Mouse (Mus musculus) CH12.LX (cell line): ENCODE data around the gene Pef1. TPM values are rescaled to one million over a fixed set of nuclear protein-coding genes. Genes with fewer than 3 reads are reported as not detected.
A peak's percentile ranks its signal among the peaks of the same experiment; 100 is the strongest.

Experiments
- DNase-seq: peaks from one replicate; pipeline ENCODE4 v3.0.0-alpha.2; 2013; ENCODE audit errors: extremely low read depth
- H3K27ac ChIP-seq: 2 replicates; pipeline ENCODE4 v1.5.1; 2012; ENCODE audit warnings: low read depth, mild to moderate bottlenecking, control low read depth, moderate library complexity; ENCODE audit not compliant: insufficient read depth
- H3K27me3 ChIP-seq: replicated peaks from 2 replicates; pipeline ENCODE3; 2012; ENCODE audit warnings: inconsistent platforms
- H3K36me3 ChIP-seq, 2 experiments: replicated peaks in 1 of 2; 2 replicates each; pipeline versions ENCODE3 to v1.6.1; 2012; ENCODE audit warnings: inconsistent platforms in 1 of 2, low read length in 1 of 2, mild to moderate bottlenecking in 1 of 2, mixed read lengths in 1 of 2, moderate library complexity in 1 of 2; ENCODE audit not compliant: control insufficient read depth in 1 of 2, insufficient read depth in 1 of 2
- H3K4me1 ChIP-seq, 2 experiments: 2 replicates each; pipeline ENCODE4 v1.6.1; 2012; ENCODE audit warnings: inconsistent platforms in 1 of 2, moderate library complexity in 1 of 2; ENCODE audit not compliant: insufficient read depth in 2 of 2, control insufficient read depth in 1 of 2
- H3K4me2 ChIP-seq: 2 replicates; pipeline ENCODE4 v1.6.1; 2012; ENCODE audit warnings: low read depth, mild to moderate bottlenecking, control low read depth; ENCODE audit not compliant: poor library complexity, insufficient read depth, severe bottlenecking
- H3K4me3 ChIP-seq, 3 experiments: fragments of 150-350 bp in 1 of 3; sonication (generic) in 1 of 3; replicated peaks in 1 of 3; 2 replicates each; pipeline versions ENCODE3 to v1.5.1; 2011 to 2012; ENCODE audit warnings: low read depth in 2 of 3, low read length in 2 of 3, mild to moderate bottlenecking in 2 of 3, moderate library complexity in 2 of 3, control low read depth in 1 of 3, improper control_type of control experiment in 1 of 3, inconsistent platforms in 1 of 3, mixed read lengths in 1 of 3; ENCODE audit not compliant: poor library complexity in 1 of 3
- H3K79me2 ChIP-seq: replicated peaks from 2 replicates; pipeline ENCODE4 v1.6.1; 2012; ENCODE audit warnings: mild to moderate bottlenecking, moderate library complexity; ENCODE audit not compliant: control insufficient read depth, poor library complexity, insufficient read depth, severe bottlenecking; ENCODE audit errors: extremely low read depth
- H3K9ac ChIP-seq: 2 replicates; pipeline ENCODE4 v1.6.1; 2012; ENCODE audit warnings: low read depth, mild to moderate bottlenecking, control low read depth, moderate library complexity; ENCODE audit not compliant: insufficient read depth
- H3K9me3 ChIP-seq: replicated peaks from 2 replicates; pipeline ENCODE3; 2012; ENCODE audit warnings: low read length, inconsistent platforms, mixed read lengths
- CHD1 ChIP-seq: IDR thresholded peaks from 2 replicates; pipeline ENCODE4 v1.6.1; 2012; ENCODE audit warnings: low read depth, low read length, improper control_type of control experiment, inconsistent platforms
- E2F4 ChIP-seq: IDR thresholded peaks from 2 replicates; pipeline ENCODE4 v1.6.1; 2011; ENCODE audit warnings: low read depth, low read length, improper control_type of control experiment; ENCODE audit not compliant: insufficient replicate concordance
- ELF1 ChIP-seq: IDR thresholded peaks from 2 replicates; pipeline ENCODE4 v1.6.1; 2014; ENCODE audit warnings: low read depth, mild to moderate bottlenecking, inconsistent platforms, low read length, improper control_type of control experiment
- ETS1 ChIP-seq: conservative IDR thresholded peaks from 2 replicates; pipeline ENCODE4 v1.6.1; 2012; ENCODE audit warnings: low read depth, mild to moderate bottlenecking, inconsistent platforms, low read length, improper control_type of control experiment, moderate library complexity
- GABPA ChIP-seq: IDR thresholded peaks from 2 replicates; pipeline ENCODE4 v1.6.1; 2012; ENCODE audit warnings: low read depth, low read length, improper control_type of control experiment, inconsistent platforms; ENCODE audit not compliant: insufficient replicate concordance
- JUN ChIP-seq: IDR thresholded peaks from 2 replicates; pipeline ENCODE4 v1.6.1; 2011; ENCODE audit warnings: low read depth, mild to moderate bottlenecking, low read length, improper control_type of control experiment, moderate library complexity; ENCODE audit not compliant: insufficient read depth
- JUND ChIP-seq: conservative IDR thresholded peaks from 2 replicates; pipeline ENCODE4 v1.6.1; 2011; ENCODE audit warnings: low read depth, low read length, improper control_type of control experiment
- MAZ ChIP-seq: IDR thresholded peaks from 2 replicates; pipeline ENCODE4 v1.6.1; 2012; ENCODE audit warnings: low read depth, mild to moderate bottlenecking, inconsistent platforms, low read length, improper control_type of control experiment, moderate library complexity
- MEF2A ChIP-seq: IDR thresholded peaks from 2 replicates; pipeline ENCODE4 v1.6.1; 2014; ENCODE audit warnings: low read depth, mild to moderate bottlenecking, inconsistent platforms, low read length, improper control_type of control experiment, borderline replicate concordance
- PAX5 ChIP-seq: IDR thresholded peaks from 2 replicates; pipeline ENCODE4 v1.6.1; 2012; ENCODE audit warnings: low read length, inconsistent platforms, mixed read lengths
- POLR2A ChIP-seq: IDR thresholded peaks from 2 replicates; pipeline ENCODE4 v1.6.1; 2011; ENCODE audit warnings: low read depth, mild to moderate bottlenecking, improper control_type of control experiment, low read length
- POLR2AphosphoS2 ChIP-seq: IDR thresholded peaks from 2 replicates; pipeline ENCODE4 v1.6.1; 2011; ENCODE audit warnings: low read depth, low read length, improper control_type of control experiment
- RAD21 ChIP-seq: IDR thresholded peaks from 2 replicates; pipeline ENCODE4 v1.6.1; 2011; ENCODE audit warnings: low read depth, mild to moderate bottlenecking, low read length, improper control_type of control experiment, moderate library complexity
- RCOR1 ChIP-seq: conservative IDR thresholded peaks from 2 replicates; pipeline ENCODE4 v1.6.1; 2012; ENCODE audit warnings: low read depth, mild to moderate bottlenecking, inconsistent platforms, low read length, improper control_type of control experiment
- TBP ChIP-seq: conservative IDR thresholded peaks from 2 replicates; pipeline ENCODE4 v1.6.1; 2011; ENCODE audit warnings: low read depth, low read length, improper control_type of control experiment
- TCF12 ChIP-seq: IDR thresholded peaks from 2 replicates; pipeline ENCODE4 v1.6.1; 2014; ENCODE audit warnings: low read depth, mild to moderate bottlenecking, inconsistent platforms, low read length, improper control_type of control experiment
- UBTF ChIP-seq: IDR thresholded peaks from 2 replicates; pipeline ENCODE4 v1.6.1; 2012; ENCODE audit warnings: low read depth, mild to moderate bottlenecking, inconsistent platforms, low read length, improper control_type of control experiment, moderate library complexity
- USF1 ChIP-seq: IDR thresholded peaks from 2 replicates; pipeline ENCODE4 v1.6.1; 2014; ENCODE audit warnings: low read depth, mild to moderate bottlenecking, inconsistent platforms, low read length, improper control_type of control experiment
- ZC3H11A ChIP-seq: IDR thresholded peaks from 2 replicates; pipeline ENCODE4 v1.6.1; 2012; ENCODE audit warnings: low read depth, mild to moderate bottlenecking, inconsistent platforms, low read length, improper control_type of control experiment
- ZMIZ1 ChIP-seq: IDR thresholded peaks from 2 replicates; pipeline ENCODE4 v1.6.1; 2012; ENCODE audit warnings: low read depth, mild to moderate bottlenecking, inconsistent platforms, low read length, improper control_type of control experiment
- dilution Hi-C: fragments of 300-500 bp; cut with MboI; formaldehyde crosslinking; loops from 2 replicates; pipeline ENCODE4 v1.14.3; 2020; ENCODE audit warnings: low sequenced_read_pairs; ENCODE audit not compliant: extremely low pct_unique_long_range_greater_than_20kb, extremely low pct_ligation_motif_present
- in situ Hi-C: fragments of 300-500 bp; cut with MboI; formaldehyde crosslinking; loops from 3 replicates; pipeline ENCODE4 v1.14.3; 2019; ENCODE audit warnings: low sequenced_read_pairs, low pct_ligation_motif_present, low pct_unique_long_range_greater_than_20kb, mixed read lengths
- polyA plus RNA-seq: library from polyadenylated mRNA; unstranded; fragments of >175 nt; gene quantifications from 2 replicates; pipeline ENCODE4 v1.2.1, GENCODE M21; 2012; ENCODE audit warnings: low read depth; ENCODE audit not compliant: insufficient read length
- total RNA-seq, 2 experiments: library from RNA; depleted of rRNA; stranded (reverse); fragments of 300-350 nt in 1 of 2; fragments of >200 nt in 1 of 2; gene quantifications; 2 replicates each; pipeline ENCODE4 v1.2.3; 2012 to 2014

Gene Pef1
- total and polyA plus RNA-seq, 3 experiments = 26.2 to 38.6 (median 32.5) TPM

- TF ChIP-seq E2F4 (no peak), USF1 (no peak)
- TF ChIP-seq, all 38 proteins: peak for 7
These were observed 15.1 kb upstream of the Pef1 start (continued) for GRCm38 (mm10) chr4:130087293-130087692.

- Histone ChIP-seq H3K36me3 (no peaks in the 10 kb centered on the region), H3K4me3 (no peak overlapping the region), H3K27me3 (peaks cover 91% of the 10 kb centered on the region), H3K9me3 (no peaks in the 10 kb centered on the region), H3K4me2 (no peak overlapping the region), H3K79me2 (no peaks in the 10 kb centered on the region), H3K9ac (no peak overlapping the region), H3K27ac (no peak overlapping the region), H3K4me1 (peaks cover 10 to 30% of the 10 kb centered on the region in 2 experiments)
- dilution Hi-C loops = no loop called here
- in situ Hi-C loops = loop anchor here (25.0 kb wide), 2 partner anchors 308 to 383 kb away; no protein-coding TSS in a partner anchor
- DNase-seq = no peak
- TF ChIP-seq JUN = no peak
- TF ChIP-seq ZMIZ1 = no peak
- no peak for TF ChIP-seq ELF1
- no peak for TF ChIP-seq RAD21
- TF ChIP-seq CHD1 = no peak
- no peak for TF ChIP-seq POLR2AphosphoS2
- TF ChIP-seq ZC3H11A = no peak
- no peak for TF ChIP-seq JUND
- TF ChIP-seq MAZ = no peak
- TF ChIP-seq E2F4 = no peak
- TF ChIP-seq TBP = no peak
- no peak for TF ChIP-seq ETS1
- no peak for TF ChIP-seq MEF2A
- TF ChIP-seq POLR2A = no peak
- TF ChIP-seq RCOR1 = no peak
- TF ChIP-seq PAX5 = no peak
- TF ChIP-seq GABPA = no peak
These were observed 7.2 kb upstream of the Pef1 start for GRCm38 (mm10) chr4:130095137-130095536.

- in situ Hi-C loops (no loop called here), dilution Hi-C loops (no loop called here)
- peaks cover 58% of the 10 kb centered on the region for H3K27me3 ChIP-seq
- no peak overlapping the region for H3K4me3 ChIP-seq
- no peaks in the 10 kb centered on the region for H3K79me2 ChIP-seq
- no peak overlapping the region for H3K27ac ChIP-seq
- peaks cover 4% of the 10 kb centered on the region for H3K9me3 ChIP-seq
- H3K36me3 ChIP-seq = no peaks in the 10 kb centered on the region
- DNase-seq = no peak
- peaks cover 3 to 7% of the 10 kb centered on the region in 2 experiments for H3K4me1 ChIP-seq
- H3K9ac ChIP-seq = no peak overlapping the region
- H3K4me2 ChIP-seq = no peak overlapping the region
- TF ChIP-seq TBP = peak; percentile 87
- peak; percentile 96 for TF ChIP-seq UBTF
- no peak for TF ChIP-seq TCF12
These were observed 1.2 kb upstream of the Pef1 start for GRCm38 (mm10) chr4:130101183-130101582.
